Mouse (Mus musculus) liver, embryonic 14.5 days (tissue): ENCODE measurements around the gene Tcte3. TPM values are rescaled to one million over a fixed set of nuclear protein-coding genes. Genes with fewer than 3 reads are reported as not detected.
"Not testable (repeated sequence)": the region's sequence is repeated elsewhere in the genome, so short reads cannot be mapped to it uniquely, and the experiment has no call there.

ENCODE experiments used
- ATAC-seq: fragments of 200-750 bp; cut with Nextera tagmentation; 2 replicates; pipeline ENCODE4 v1.8.0; 2017; ENCODE audit warnings: moderate number of reproducible peaks, mild to moderate bottlenecking, moderate library complexity; ENCODE audit not compliant: insufficient read depth
- DNase-seq, 3 experiments: peaks; one replicate each; pipeline ENCODE4 v3.0.0-alpha.2; 2012 to 2013; ENCODE audit warnings: low read depth in 3 of 3, low spot score in 3 of 3
- H3K27ac ChIP-seq: fragments of 300-500 bp; sonication (generic); 2 replicates; pipeline ENCODE4 v1.5.1; 2014; ENCODE audit warnings: moderate library complexity, mild to moderate bottlenecking, control low read depth, inconsistent platforms
- H3K27me3 ChIP-seq: fragments of 300-500 bp; sonication (generic); 2 replicates; pipeline ENCODE4 v1.6.1; 2014; ENCODE audit warnings: mild to moderate bottlenecking, low read length, moderate library complexity; ENCODE audit not compliant: control insufficient read depth, insufficient read depth
- H3K36me3 ChIP-seq: fragments of 300-500 bp; sonication (generic); replicated peaks from 2 replicates; pipeline ENCODE4 v1.6.1; 2014; ENCODE audit warnings: low read depth; ENCODE audit not compliant: control insufficient read depth, insufficient read depth
- H3K4me1 ChIP-seq, 2 experiments: fragments of 200-500 bp in 1 of 2; fragments of 300-500 bp in 1 of 2; sonication (generic) in 1 of 2; replicated peaks; 2 replicates each; pipeline ENCODE4 v1.6.1; 2012 to 2014; ENCODE audit warnings: antibody characterized with exemption in 1 of 2, inconsistent platforms in 1 of 2, low read length in 1 of 2; ENCODE audit not compliant: control insufficient read depth in 2 of 2, insufficient read depth in 2 of 2
- H3K4me2 ChIP-seq: fragments of 300-500 bp; sonication (generic); 2 replicates; pipeline ENCODE4 v1.6.1; 2014; ENCODE audit warnings: low read depth, mild to moderate bottlenecking, control low read depth, moderate library complexity
- H3K4me3 ChIP-seq, 2 experiments: fragments of 200-500 bp in 1 of 2; fragments of 300-500 bp in 1 of 2; sonication (generic) in 1 of 2; 2 replicates each; pipeline ENCODE4 v1.5.1; 2012 to 2014; ENCODE audit warnings: low read depth in 2 of 2, low read length in 2 of 2, mild to moderate bottlenecking in 2 of 2, control low read depth in 1 of 2, inconsistent platforms in 1 of 2, moderate library complexity in 1 of 2; ENCODE audit not compliant: insufficient read depth in 1 of 2
- H3K9ac ChIP-seq: fragments of 300-500 bp; sonication (generic); replicated peaks from 2 replicates; pipeline ENCODE4 v1.6.1; 2014; ENCODE audit warnings: mild to moderate bottlenecking, control low read depth, moderate library complexity
- H3K9me3 ChIP-seq: fragments of 300-500 bp; sonication (generic); 2 replicates; pipeline ENCODE4 v1.6.1; 2016; ENCODE audit warnings: low read length, mixed read lengths; ENCODE audit not compliant: control insufficient read depth
- WGBS: fragments of 180-500 bp; shearing (Covaris S2); extraction: QIAGEN DNeasy Blood & Tissue Kit; methylation state at CpG from one replicate; pipeline ENCODE4 v1.1.7; 2014; ENCODE audit not compliant: insufficient replicate concordance; 5-methylcytosine and 5-hydroxymethylcytosine counted together
- polyA plus RNA-seq, 2 experiments: library from polyadenylated mRNA; depleted of rRNA in 1 of 2; stranded (reverse) in 1 of 2; unstranded in 1 of 2; fragments of >200 nt; fragmentation: Nextera tagmentation in 1 of 2; extraction: Ambion mirVana in 1 of 2; gene quantifications; 2 replicates each; pipeline versions ENCODE4 v1.2.1 to v1.2.3; 2012 to 2014

Tcte3 gene
- polyA plus RNA-seq, 2 experiments = 1.3 to 2.9 TPM

- H3K36me3 ChIP-seq, H3K9me3 ChIP-seq, H3K4me3 ChIP-seq, DNase-seq, H3K4me1 ChIP-seq, H3K4me2 ChIP-seq, H3K27ac ChIP-seq, ATAC-seq, H3K9ac ChIP-seq, H3K27me3 ChIP-seq: not testable (repeated sequence)
- WGBS = no CpG with 5 or more reads among the region's 5 CpGs
These were observed 47.1 kb downstream of the Tcte3 start for GRCm38 (mm10) chr17:14994140-14994539.

DNA sequence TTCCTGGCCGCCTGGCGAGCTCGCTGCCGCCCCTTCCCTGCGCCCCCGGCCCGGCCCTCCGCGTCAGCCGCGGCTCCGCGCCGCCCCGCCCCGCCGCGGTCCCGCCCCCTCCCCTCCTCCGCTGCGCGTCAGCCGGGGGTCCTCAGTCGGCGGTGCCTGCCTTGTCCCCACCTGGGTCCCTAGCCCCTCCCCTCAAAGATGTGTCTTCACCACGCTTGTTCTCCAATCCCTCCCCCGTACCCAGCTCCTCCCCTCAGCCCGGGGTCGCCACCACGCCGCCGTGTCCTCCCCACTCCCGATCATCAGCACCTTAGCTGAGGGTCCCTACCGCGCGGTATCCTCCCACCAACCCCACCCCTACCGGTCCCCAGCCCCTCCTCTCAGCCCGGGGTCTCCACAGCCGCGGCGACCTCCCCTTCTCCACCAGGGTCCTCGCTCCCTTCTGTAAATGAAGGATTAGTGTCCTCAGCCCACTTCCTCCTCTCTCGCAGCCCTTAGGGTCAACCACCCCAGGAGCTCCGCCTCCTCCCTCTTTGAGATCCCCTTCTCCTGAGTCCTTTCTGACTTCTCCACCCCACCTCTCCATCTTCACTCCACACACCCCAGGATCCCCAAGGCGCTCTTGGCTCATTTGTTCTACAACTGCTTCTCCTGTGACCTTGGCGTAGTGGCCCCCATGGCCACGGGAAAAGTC is 48.0 kb downstream of the Tcte3 start:
- H3K27me3 ChIP-seq, H3K36me3 ChIP-seq, H3K27ac ChIP-seq, H3K4me3 ChIP-seq, H3K4me1 ChIP-seq, H3K4me2 ChIP-seq, H3K9ac ChIP-seq, DNase-seq, H3K9me3 ChIP-seq: not testable (repeated sequence)
- peak; percentile 57 for ATAC-seq
- WGBS = no CpG with 5 or more reads among the region's 47 CpGs

- H3K4me1 ChIP-seq, H3K27me3 ChIP-seq, H3K9ac ChIP-seq, H3K4me3 ChIP-seq, H3K36me3 ChIP-seq, DNase-seq, H3K4me2 ChIP-seq, H3K27ac ChIP-seq, H3K9me3 ChIP-seq: not testable (repeated sequence)
- WGBS = no CpG with 5 or more reads among the region's 98 CpGs
- peak; percentile 75 for ATAC-seq
These were observed 48.7 kb downstream of the Tcte3 start for GRCm38 (mm10) chr17:14992522-14993138.

DNA sequence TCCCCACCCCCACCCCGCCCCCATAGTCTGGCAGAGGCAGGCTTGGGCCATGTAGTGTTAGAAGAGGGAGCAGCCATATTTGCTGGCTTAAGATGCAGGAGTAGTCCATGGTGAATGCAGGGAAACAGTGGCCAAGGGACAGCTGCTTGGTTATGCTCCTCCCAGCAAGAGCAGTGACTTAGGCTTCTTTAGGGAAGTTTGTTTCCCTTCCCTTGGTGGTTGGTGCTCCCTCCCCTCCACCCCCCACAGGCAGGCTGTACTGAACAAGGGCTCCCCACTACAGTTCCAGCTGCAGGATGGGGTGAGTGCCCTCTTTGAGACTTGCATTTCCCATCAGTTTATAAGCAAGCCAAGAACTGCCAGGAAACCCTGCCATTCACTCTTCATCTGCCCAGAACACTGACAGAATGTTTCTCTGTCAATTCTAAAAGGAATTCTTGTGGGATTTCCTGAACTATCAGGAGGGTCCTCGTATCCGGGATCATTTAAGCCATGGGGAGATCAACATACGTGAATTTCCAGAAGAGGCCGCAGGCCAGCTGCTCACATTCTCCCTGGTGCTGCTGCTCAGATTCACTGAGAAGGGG is 51.1 kb downstream of the Tcte3 start:
- H3K27me3 ChIP-seq, H3K27ac ChIP-seq, H3K4me2 ChIP-seq, H3K9ac ChIP-seq, H3K9me3 ChIP-seq, H3K4me1 ChIP-seq, ATAC-seq, H3K36me3 ChIP-seq, DNase-seq, H3K4me3 ChIP-seq: not testable (repeated sequence)
- WGBS = 90% methylated on average over 4 of the region's 5 CpGs

DNA sequence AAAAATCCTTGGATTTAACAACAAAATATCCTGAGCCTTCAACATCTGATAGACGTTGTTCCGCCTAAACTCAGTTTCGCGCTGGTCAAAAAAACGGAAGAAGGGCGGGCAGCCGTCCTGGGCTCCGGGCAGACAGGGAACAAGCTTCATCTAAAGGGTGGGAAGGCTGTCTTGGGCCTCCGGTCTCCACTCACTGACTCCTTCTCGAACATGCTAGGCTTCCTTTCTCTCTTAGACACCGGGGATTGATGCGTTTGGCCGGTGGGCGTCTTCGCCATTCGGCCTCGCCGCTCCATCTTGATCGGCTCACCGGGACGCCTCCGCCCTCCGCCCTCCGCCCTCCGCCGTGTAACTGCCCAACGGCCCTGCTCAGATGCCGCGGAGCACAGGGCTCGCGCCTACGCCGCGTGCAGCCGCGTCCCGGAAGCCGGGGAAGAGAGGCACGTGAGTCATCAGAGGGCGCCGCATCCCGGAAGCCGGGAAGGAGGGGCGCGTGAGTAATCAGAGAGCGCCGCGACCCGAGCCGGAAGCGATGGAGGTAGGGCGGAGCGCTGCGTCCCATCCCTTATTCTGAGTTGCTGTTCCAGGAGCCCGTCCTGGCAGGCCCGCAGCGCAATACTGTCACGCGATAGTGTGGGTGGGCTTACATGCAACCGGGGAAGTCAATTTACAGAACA is 62.8 kb downstream of the Tcte3 start, which contains the start of the genes 9030025P20Rik and Gm3417:
Gene 9030025P20Rik (plus strand): TSS at position 107 of the 677 bp plus-strand sequence.
Gene Gm3417 (minus strand): TSS at position 429 of the 677 bp plus-strand sequence.
- Histone ChIP-seq H3K4me3 (0 out of 4 replicates have a peak within 1 kb of the TSS, but pooled peaks of 1 of the 2 experiments have one; percentile 21), H3K4me2 (peak within 1 kb of the TSS; percentile 41; the same call in 1 of the 2 replicates)
- not testable (repeated sequence) for H3K27ac ChIP-seq, H3K27me3 ChIP-seq, H3K36me3 ChIP-seq, H3K9ac ChIP-seq, H3K4me1 ChIP-seq, H3K9me3 ChIP-seq, DNase-seq
- peak; percentile 96 for ATAC-seq
- WGBS = no CpG with 5 or more reads among the region's 60 CpGs

DNA sequence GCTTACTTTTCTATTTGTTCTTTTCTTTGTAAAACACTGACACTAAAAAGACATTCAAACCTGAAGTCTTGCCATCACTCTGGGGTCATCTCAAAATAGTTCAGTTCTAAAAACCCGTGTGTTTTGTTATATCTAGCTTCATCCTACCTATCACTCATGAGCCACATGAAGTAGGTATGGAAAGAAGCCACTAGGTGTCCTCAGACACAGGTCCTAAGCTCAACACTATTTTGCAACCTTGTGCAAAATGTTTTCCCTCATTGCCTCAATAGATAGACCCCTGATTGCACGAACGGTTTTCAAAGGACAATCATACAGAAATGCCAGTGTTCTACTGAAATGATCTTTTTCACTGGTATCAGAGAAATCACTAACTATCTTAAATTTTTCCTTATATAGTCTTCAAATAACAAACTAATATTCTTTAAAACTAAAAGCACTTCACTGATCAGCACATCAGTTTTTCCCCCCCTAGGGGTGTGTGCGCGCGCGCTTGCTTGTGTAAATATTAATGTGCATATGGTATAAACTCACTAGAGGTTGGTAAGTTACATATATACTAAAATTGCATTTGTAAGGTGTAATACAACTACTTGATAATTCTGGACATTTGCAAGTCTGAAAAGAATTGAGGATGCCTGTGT is 63.4 kb downstream of the Tcte3 start:
- Histone ChIP-seq H3K4me3 (0 out of 4 replicates have a peak overlapping the region, but pooled peaks of 1 of the 2 experiments have one; percentile 21), H3K4me2 (peak overlapping the region; percentile 41; the same call in 1 of the 2 replicates)
- ATAC-seq = peak; percentile 25; the same call in 1 of the 2 replicates
- not testable (repeated sequence) for H3K4me1 ChIP-seq, H3K9me3 ChIP-seq, H3K9ac ChIP-seq, H3K36me3 ChIP-seq, H3K27me3 ChIP-seq, H3K27ac ChIP-seq, DNase-seq
- WGBS = 0% methylated on average over 4 of the region's 7 CpGs
